Mouse (Mus musculus) heart, embryonic 16.5 days (tissue): ENCODE results near the gene Apol11a. TPM values are rescaled to one million over a fixed set of nuclear protein-coding genes. Genes with fewer than 3 reads are reported as not detected.
"Not testable (repeated sequence)": the region's sequence is repeated elsewhere in the genome, so short reads cannot be mapped to it uniquely, and the experiment has no call there.

ENCODE experiments used
- ATAC-seq: fragments of 200-750 bp; cut with Nextera tagmentation; replicated peaks from 2 replicates; pipeline ENCODE4 v1.8.0; 2017; ENCODE audit warnings: moderate number of reproducible peaks; ENCODE audit not compliant: insufficient read depth, low FRiP score; ENCODE audit errors: extremely low read depth
- H3K27ac ChIP-seq: fragments of 300-500 bp; sonication (generic); 2 replicates; pipeline ENCODE4 v1.5.1; 2014; ENCODE audit warnings: mild to moderate bottlenecking, low read length, control low read depth, moderate library complexity
- H3K27me3 ChIP-seq: fragments of 300-500 bp; sonication (generic); 2 replicates; pipeline ENCODE4 v1.6.1; 2014; ENCODE audit warnings: low read length, mixed read lengths; ENCODE audit not compliant: control insufficient read depth, insufficient read depth
- H3K36me3 ChIP-seq: fragments of 300-500 bp; sonication (generic); 2 replicates; pipeline ENCODE4 v1.6.1; 2014; ENCODE audit not compliant: control insufficient read depth, insufficient read depth
- H3K4me1 ChIP-seq: fragments of 300-500 bp; sonication (generic); 2 replicates; pipeline ENCODE4 v1.6.1; 2014; ENCODE audit warnings: low read length, mixed read lengths; ENCODE audit not compliant: control insufficient read depth, insufficient read depth
- H3K4me2 ChIP-seq: fragments of 300-500 bp; sonication (generic); 2 replicates; pipeline ENCODE4 v1.6.1; 2014; ENCODE audit warnings: low read depth, mild to moderate bottlenecking, control low read depth, low read length
- H3K4me3 ChIP-seq: fragments of 300-500 bp; sonication (generic); 2 replicates; pipeline ENCODE4 v1.5.1; 2014; ENCODE audit warnings: mild to moderate bottlenecking, control low read depth, low read length
- H3K9ac ChIP-seq: fragments of 300-500 bp; sonication (generic); 2 replicates; pipeline ENCODE4 v1.6.1; 2014; ENCODE audit warnings: low read length, control low read depth
- H3K9me3 ChIP-seq: fragments of 300-500 bp; sonication (generic); replicated peaks from 2 replicates; pipeline ENCODE4 v1.6.1; 2016; ENCODE audit warnings: low read length; ENCODE audit not compliant: control insufficient read depth
- WGBS: fragments of 180-500 bp; shearing (Covaris S2); extraction: QIAGEN DNeasy Blood & Tissue Kit; methylation state at CpG from one replicate; pipeline ENCODE4 v1.1.7; 2014; 5-methylcytosine and 5-hydroxymethylcytosine counted together
- polyA plus RNA-seq: library from polyadenylated mRNA; unstranded; fragments of >200 nt; fragmentation: Nextera tagmentation; extraction: Ambion mirVana; gene quantifications from 2 replicates; pipeline ENCODE4 v1.2.1, GENCODE M21; 2015

Apol11a gene
- polyA plus RNA-seq: not detected in 2 replicates

DNA sequence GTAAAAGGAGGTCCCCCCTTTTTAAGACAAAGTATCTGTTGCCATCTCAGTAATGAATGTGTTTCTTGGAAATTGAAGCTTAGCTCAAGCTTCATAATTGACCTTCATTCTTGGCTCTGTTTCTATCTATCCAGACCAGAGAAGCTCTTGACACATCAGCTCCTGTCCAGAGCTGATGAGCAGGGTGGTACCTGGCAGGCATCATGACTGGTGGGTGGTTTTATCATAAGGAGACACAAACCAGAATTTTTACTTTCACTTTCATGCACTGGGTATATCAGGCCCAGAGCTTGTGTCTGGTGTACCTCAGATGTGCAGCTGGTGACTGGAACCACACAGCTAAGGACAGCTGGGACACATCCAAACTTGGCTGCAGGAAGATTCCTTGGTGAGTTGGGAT lies at the start of gene Apol11a:
Gene Apol11a, plus strand, starts transcription at position 306 of the 400 bp plus-strand sequence.
- not testable (repeated sequence) for H3K4me2 ChIP-seq, H3K9ac ChIP-seq, H3K27me3 ChIP-seq, H3K4me1 ChIP-seq, H3K9me3 ChIP-seq, H3K4me3 ChIP-seq, ATAC-seq, H3K27ac ChIP-seq, H3K36me3 ChIP-seq

DNA sequence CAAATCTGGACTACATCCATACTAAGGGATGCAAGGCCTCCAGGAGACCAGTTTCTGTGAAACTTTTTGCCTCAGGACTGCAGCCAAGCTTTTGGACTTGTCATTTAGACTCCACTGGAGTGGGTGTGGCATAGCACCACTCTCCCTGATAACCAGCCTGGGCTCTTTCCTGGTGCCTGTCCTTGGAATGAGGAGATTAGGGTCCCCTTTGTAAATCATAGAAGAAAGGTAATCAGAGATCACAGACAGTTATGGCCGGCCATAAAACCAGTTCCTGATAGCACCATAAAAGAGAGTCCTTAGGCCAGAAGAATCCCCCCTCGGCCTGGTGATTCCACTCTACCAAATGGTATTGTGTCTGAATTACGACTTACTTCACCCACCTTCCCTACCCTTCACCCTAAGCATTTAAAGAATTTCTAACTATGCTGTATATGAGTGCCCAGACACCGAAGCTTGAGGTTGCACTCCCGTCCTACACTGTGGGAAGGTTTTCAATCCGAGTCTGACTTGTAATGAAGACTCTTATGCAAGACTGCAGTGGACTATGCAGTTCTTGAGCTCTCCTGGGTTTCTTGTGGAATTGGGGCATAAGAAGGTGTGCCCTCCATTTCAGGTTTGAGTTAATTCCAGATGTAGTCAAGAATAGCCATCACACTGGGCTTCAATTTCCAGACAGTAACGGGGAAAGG lies 33.2 kb upstream of the Apol11a start:
- H3K4me2 ChIP-seq, H3K9ac ChIP-seq, H3K4me3 ChIP-seq, H3K27ac ChIP-seq, H3K36me3 ChIP-seq, H3K4me1 ChIP-seq, H3K27me3 ChIP-seq, H3K9me3 ChIP-seq, ATAC-seq: not testable (repeated sequence)
- 66% methylated on average over 7 of the region's 7 CpGs for WGBS

DNA sequence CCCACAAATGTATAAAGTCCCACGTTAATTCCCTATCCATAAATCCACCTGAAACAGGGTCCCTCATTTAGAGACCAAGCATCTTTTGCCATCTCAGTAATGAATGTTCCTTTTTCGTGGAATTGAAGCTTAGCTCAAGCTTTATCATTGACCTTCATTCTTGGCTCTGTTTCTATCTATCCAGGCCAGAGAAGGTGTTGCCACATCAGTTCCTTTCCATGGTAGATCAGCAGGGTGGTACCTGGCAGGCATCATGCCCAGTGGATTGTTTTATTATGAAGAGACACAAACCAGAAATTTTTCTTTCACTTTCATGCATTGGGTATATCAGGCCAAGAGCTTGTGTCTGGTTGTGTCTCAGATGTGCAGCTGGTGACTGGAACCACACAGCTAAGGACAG lies 31.4 kb upstream of the Apol11a start, which contains the start of gene Apol10a:
Gene Apol10a, plus strand, starts transcription at position 355 of the 400 bp plus-strand sequence.
- H3K36me3 ChIP-seq, H3K4me3 ChIP-seq, ATAC-seq, H3K4me1 ChIP-seq, H3K27ac ChIP-seq, H3K9me3 ChIP-seq, H3K4me2 ChIP-seq, H3K9ac ChIP-seq, H3K27me3 ChIP-seq: not testable (repeated sequence)
- WGBS: 71% methylated on average over 2 of the region's 2 CpGs

DNA sequence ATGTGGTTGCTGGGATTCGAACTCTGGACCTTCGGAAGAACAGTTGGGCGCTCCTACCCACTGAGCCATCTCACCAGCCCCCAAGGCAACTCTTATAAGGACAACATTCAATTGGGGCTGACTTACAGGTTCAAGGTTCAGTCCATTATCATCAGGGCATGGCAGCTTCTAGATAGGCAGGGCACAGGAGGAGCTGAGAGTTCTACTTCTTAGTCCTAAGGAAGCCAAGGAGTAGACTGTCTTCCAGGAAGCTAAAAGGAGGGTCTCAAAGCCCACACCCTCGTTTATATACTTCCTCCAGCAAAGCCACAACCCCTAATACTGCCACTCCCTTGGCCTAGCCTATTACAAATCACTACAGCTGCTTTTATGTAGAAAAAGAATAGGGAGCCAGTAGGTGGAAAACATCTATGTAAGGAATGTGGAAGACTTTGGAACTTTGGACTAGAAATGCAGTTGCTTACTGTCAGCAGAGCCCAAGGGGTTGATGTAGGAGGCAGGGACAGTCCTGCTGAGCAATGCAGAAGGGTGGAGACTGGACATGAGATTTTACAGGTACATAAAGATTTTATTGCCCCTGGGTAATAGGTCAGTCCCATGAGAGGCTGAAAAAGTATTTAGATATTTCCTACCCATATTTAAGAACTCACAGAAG lies 25.8 kb upstream of the Apol11a start:
- no peaks in the 10 kb centered on the region for H3K4me1 ChIP-seq
- 68% methylated on average over 4 of the region's 4 CpGs for WGBS
- no peak for ATAC-seq
- no peak overlapping the region for H3K27ac ChIP-seq
- no peak overlapping the region for H3K4me3 ChIP-seq
- H3K9ac ChIP-seq: no peak overlapping the region
- H3K9me3 ChIP-seq: no peaks in the 10 kb centered on the region
- H3K36me3 ChIP-seq: no peaks in the 10 kb centered on the region
- no peaks in the 10 kb centered on the region for H3K27me3 ChIP-seq
- H3K4me2 ChIP-seq: no peak overlapping the region

DNA sequence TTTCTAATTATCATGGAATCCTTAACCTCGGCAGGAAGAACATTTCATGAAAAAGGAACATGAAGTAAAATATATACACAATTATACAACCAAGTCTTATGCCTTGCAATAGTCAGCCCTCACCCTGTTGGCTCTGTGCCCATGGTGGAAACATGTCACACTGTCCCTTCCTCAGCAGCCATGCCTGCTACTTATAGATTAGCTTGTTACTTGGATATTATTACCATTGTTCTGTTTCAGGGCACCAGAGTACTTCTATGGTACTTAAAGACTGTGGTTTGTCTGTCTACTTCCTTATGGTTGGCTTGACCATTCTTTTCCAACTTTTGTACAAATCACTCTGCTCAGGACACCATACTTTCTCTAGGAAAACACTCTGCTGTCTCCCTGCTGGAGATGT lies 14.9 kb upstream of the Apol11a start:
- H3K4me1 ChIP-seq: not testable (repeated sequence)
- no CpG with 5 or more reads among the region's 1 CpGs for WGBS

DNA sequence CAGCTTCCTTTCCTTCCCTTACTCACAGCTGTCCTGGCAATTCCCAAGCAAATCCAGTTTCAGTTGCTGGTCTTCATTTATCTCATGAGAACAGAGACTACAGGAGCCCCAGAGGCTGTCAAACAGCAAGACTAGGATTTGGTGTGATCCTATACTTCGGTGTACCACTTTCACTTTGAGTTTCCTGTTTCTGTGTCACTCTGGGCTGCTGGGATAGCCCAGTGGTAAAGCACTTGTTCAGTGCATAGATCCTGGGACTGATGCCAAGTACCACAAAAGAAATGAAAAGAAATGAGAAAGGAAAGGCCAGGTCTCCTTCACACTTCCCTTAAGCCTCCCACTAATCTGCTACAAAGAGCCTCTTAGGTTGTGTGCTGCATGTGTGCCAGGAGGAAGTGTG lies 13.4 kb upstream of the Apol11a start:
- WGBS: 39% methylated on average over 1 of the region's 1 CpGs
- not testable (repeated sequence) for H3K36me3 ChIP-seq, H3K27me3 ChIP-seq, H3K9me3 ChIP-seq, H3K4me2 ChIP-seq, H3K4me3 ChIP-seq, H3K9ac ChIP-seq, H3K27ac ChIP-seq, ATAC-seq, H3K4me1 ChIP-seq

More for the DNA sequence above, 14.9 kb upstream of the Apol11a start:
- not testable (repeated sequence) for H3K36me3 ChIP-seq, H3K27me3 ChIP-seq, H3K4me2 ChIP-seq, H3K4me3 ChIP-seq, H3K27ac ChIP-seq, ATAC-seq, H3K9ac ChIP-seq, H3K9me3 ChIP-seq

DNA sequence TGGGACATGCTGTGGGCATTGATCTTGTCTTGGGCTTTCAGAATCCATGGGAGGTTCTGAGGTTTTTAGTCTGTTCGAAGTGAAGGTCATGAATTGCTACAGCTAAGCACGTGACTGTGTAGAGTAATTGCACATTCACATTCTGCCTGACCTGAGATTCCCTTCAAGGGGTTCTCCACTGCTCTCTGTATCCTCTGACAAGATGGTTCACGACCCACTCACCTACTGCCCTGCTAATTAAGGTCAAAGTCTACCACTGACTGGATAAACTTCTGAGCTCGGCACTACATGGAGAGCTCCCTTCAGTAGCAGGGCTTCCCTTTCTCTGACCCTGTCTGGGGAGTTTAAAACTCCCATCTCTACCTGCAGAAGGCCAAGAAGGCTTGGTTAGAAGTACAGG lies 12.5 kb downstream of the Apol11a start:
- H3K4me2 ChIP-seq, ATAC-seq, H3K4me3 ChIP-seq, H3K27ac ChIP-seq, H3K9ac ChIP-seq, H3K36me3 ChIP-seq, H3K27me3 ChIP-seq, H3K4me1 ChIP-seq, H3K9me3 ChIP-seq: not testable (repeated sequence)
- WGBS: 60% methylated on average over 4 of the region's 4 CpGs

DNA sequence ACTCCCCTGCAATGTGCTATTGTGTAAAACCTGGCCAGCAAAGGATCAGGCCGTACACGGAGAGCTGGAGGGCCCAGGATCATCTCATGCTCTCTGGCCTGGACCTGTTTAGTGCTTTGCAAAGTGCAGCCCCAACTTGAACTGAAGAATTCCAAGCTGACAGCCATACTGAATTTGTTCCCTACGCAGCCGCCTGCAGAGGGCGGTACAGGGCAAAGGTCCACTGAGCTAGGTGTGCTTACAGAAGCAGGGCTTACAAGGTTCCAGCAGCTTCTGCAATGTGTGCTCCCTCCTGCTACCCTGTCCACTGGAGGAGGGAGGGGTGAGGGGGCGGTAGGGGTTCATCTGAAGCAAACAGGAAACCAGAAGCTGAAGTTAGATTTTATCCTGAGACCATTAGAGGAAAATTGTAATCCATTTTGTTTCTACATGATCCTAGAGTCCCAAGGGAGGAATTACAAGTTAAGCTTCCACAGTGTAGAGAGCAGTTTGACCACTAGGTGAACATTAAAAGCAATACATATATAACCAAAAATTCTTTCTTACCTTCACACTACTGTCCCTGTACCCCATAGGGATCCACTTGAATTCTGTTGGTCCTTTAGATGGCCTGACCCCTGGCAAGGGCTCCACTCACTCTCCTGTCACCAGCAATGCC lies 15.2 kb downstream of the Apol11a start:
- not testable (repeated sequence) for H3K9me3 ChIP-seq, H3K9ac ChIP-seq, H3K4me2 ChIP-seq, H3K36me3 ChIP-seq, H3K4me3 ChIP-seq, ATAC-seq, H3K4me1 ChIP-seq, H3K27me3 ChIP-seq, H3K27ac ChIP-seq
- 19% methylated on average over 6 of the region's 6 CpGs for WGBS

DNA sequence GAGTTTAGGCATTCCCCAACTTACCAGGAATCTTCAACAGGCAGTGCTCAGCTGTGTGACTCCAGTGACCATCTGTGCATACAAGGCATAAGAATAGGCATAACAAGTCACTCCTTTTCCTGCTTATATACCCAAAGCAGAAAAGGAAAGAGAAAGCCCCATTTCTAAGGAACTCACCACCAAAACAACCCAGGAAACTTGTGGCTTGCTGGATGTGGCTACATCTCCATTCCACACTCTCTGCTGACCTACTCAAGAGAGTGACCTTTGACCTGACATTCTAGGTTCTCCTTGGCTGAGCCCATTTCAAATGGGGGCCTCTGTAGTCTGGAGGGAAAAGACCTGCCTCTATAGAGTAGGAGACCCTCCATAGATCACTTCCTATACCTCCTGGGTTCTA lies 25.1 kb downstream of the Apol11a start, which contains the start of gene Apol7c:
Gene Apol7c, minus strand, starts transcription at position 101 of the 400 bp plus-strand sequence.
- Histone ChIP-seq H3K4me1 (no peaks in the 10 kb centered on the region), H3K27ac (no peak within 1 kb of the TSS), H3K27me3 (no peaks in the 10 kb centered on the region), H3K4me2 (no peak within 1 kb of the TSS), H3K36me3 (no peaks in the 10 kb centered on the region), H3K4me3 (no peak within 1 kb of the TSS), H3K9me3 (no peaks in the 10 kb centered on the region), H3K9ac (no peak within 1 kb of the TSS)
- no peak for ATAC-seq
